Mouse (Mus musculus) large intestine, adult 2 months (tissue): ENCODE results near the gene Zgrf1. TPM values are rescaled to one million over a fixed set of nuclear protein-coding genes. Genes with fewer than 3 reads are reported as not detected.
A peak's percentile ranks its signal among the peaks of the same experiment; 100 is the strongest.

Source experiments
- DNase-seq: peaks from one replicate; pipeline ENCODE4 v3.0.0-alpha.2; 2012; ENCODE audit warnings: low read depth, low spot score
- WGBS: fragments of 180-500 bp; shearing (Covaris S2); methylation state at CpG from one replicate; pipeline ENCODE4 v1.1.7; 2018; 5-methylcytosine and 5-hydroxymethylcytosine counted together
- polyA plus RNA-seq: library from polyadenylated mRNA; depleted of rRNA; stranded (reverse); fragments of >200 nt; gene quantifications from 2 replicates; pipeline ENCODE4 v1.2.3, GENCODE M21; 2012; rRNA removed

The Zgrf1 gene
- polyA plus RNA-seq, 1 experiment: 0.43 TPM

- WGBS: 1% methylated on average over 58 of the region's 58 CpGs
- peak; percentile 27 for DNase-seq
Measured at GRCm38 (mm10) chr3:127634101-127634983, 81.1 kb downstream of the Zgrf1 start.

GRCm38 (mm10) chr3:127634984-127635349 is 81.7 kb downstream of the Zgrf1 start:
- WGBS: 15% methylated on average over 3 of the region's 3 CpGs
- no peak for DNase-seq

- no peak for DNase-seq
- 6% methylated on average over 36 of the region's 36 CpGs for WGBS
Measured at GRCm38 (mm10) chr3:127639875-127640761, 86.8 kb downstream of the Zgrf1 start.

GRCm38 (mm10) chr3:127640762-127641700 is 87.7 kb downstream of the Zgrf1 start:
- WGBS: 7% methylated on average over 37 of the region's 37 CpGs
- no peak for DNase-seq

- DNase-seq: no peak
- 8% methylated on average over 5 of the region's 5 CpGs for WGBS
Measured at GRCm38 (mm10) chr3:127642211-127642610, 88.9 kb downstream of the Zgrf1 start.

- no peak for DNase-seq
Measured at GRCm38 (mm10) chr3:127646156-127646825, 93.0 kb downstream of the Zgrf1 start.

GRCm38 (mm10) chr3:127651742-127652653 is 98.7 kb downstream of the Zgrf1 start:
- 61% methylated on average over 7 of the region's 7 CpGs for WGBS
- no peak for DNase-seq

More at GRCm38 (mm10) chr3:127646156-127646825, 93.0 kb downstream of the Zgrf1 start:
- 50% methylated on average over 18 of the region's 18 CpGs for WGBS

GRCm38 (mm10) chr3:127660712-127661111 is 107.4 kb downstream of the Zgrf1 start:
- 85% methylated on average over 7 of the region's 7 CpGs for WGBS

GRCm38 (mm10) chr3:127661646-127662531 is 108.6 kb downstream of the Zgrf1 start:
- WGBS: 86% methylated on average over 22 of the region's 22 CpGs
- DNase-seq: no peak

More at GRCm38 (mm10) chr3:127660712-127661111, 107.4 kb downstream of the Zgrf1 start:
- no peak for DNase-seq

Other genes with a start within 250 kb of the Zgrf1 start
- 2.9 and 3.9 TPM in 2 replicates for gene Ank2, start 54.1 kb upstream of the Zgrf1 start, polyA plus RNA-seq
- 2.1 and 2.2 TPM in 2 replicates for gene Larp7, start 140 bp upstream of the Zgrf1 start, polyA plus RNA-seq
- gene Neurog2, start 79.6 kb downstream of the Zgrf1 start, polyA plus RNA-seq: not detected in 2 replicates
- gene Alpk1, start 227.0 kb downstream of the Zgrf1 start, polyA plus RNA-seq: 6.5 and 10.0 TPM in 2 replicates
- 34.3 and 58.1 TPM in 2 replicates for gene Tifa, start 236.3 kb downstream of the Zgrf1 start, polyA plus RNA-seq